Mouse (Mus musculus): Measurements from ENCODE around the gene Ubr1. TPM values are rescaled to one million over a fixed set of nuclear protein-coding genes. Genes with fewer than 3 reads are reported as not detected.

Ubr1 gene
- polyA plus RNA-seq, 1 experiment from 2014 or later = 23.4 TPM

GRCm38 (mm10) chr2:120835167-120835566 lies 135.3 kb downstream of the Ubr1 start:
- ATAC-seq (replicated peaks; ENCODE audit: low FRiP score) (no peak), DNase-seq (ENCODE audit: low spot score) (no peak)
- H3K9ac ChIP-seq (ENCODE audit: low read depth, low read length) = no peak overlapping the region
- H3K4me1 ChIP-seq (replicated peaks; ENCODE audit: control insufficient read depth, insufficient read depth, low read length) = no peaks in the 10 kb centered on the region
- H3K9me3 ChIP-seq (ENCODE audit: control insufficient read depth, low read length) = no peaks in the 10 kb centered on the region
- no peak overlapping the region for H3K27ac ChIP-seq (ENCODE audit: low read depth, low read length)
- no peaks in the 10 kb centered on the region for H3K27me3 ChIP-seq (replicated peaks; ENCODE audit: control insufficient read depth, insufficient read depth, low read length)
- 90% methylated on average over 4 of the region's 4 CpGs for WGBS
- H3K36me3 ChIP-seq (ENCODE audit: control insufficient read depth, insufficient read depth, low read length) = no peaks in the 10 kb centered on the region
- H3K4me3 ChIP-seq (ENCODE audit: low read depth, low read length) = no peak overlapping the region
- H3K4me2 ChIP-seq = no peak overlapping the region

GRCm38 (mm10) chr2:120826936-120827638 lies 143.4 kb downstream of the Ubr1 start:
- 62% methylated on average over 1 of the region's 1 CpGs for WGBS
- H3K9me3 ChIP-seq (ENCODE audit: control insufficient read depth, low read length) = no peaks in the 10 kb centered on the region
- ATAC-seq (replicated peaks; ENCODE audit: low FRiP score) (no peak), DNase-seq (ENCODE audit: low spot score) (no peak)
- H3K36me3 ChIP-seq (ENCODE audit: control insufficient read depth, insufficient read depth, low read length) = no peaks in the 10 kb centered on the region
- H3K27ac ChIP-seq (ENCODE audit: low read depth, low read length) = no peak overlapping the region
- no peak overlapping the region for H3K9ac ChIP-seq (ENCODE audit: low read depth, low read length)
- H3K27me3 ChIP-seq (replicated peaks; ENCODE audit: control insufficient read depth, insufficient read depth, low read length) = no peaks in the 10 kb centered on the region
- H3K4me3 ChIP-seq (ENCODE audit: low read depth, low read length) = no peak overlapping the region
- no peak overlapping the region for H3K4me2 ChIP-seq
- H3K4me1 ChIP-seq (replicated peaks; ENCODE audit: control insufficient read depth, insufficient read depth, low read length) = no peaks in the 10 kb centered on the region

Small RNA genes lying within 50 kb of the gene (microRNA-seq; reads per million reads assigned to microRNA genes)
- not detected for gene Gm44325 (ENCODE audit: borderline number of aligned reads)

Other genes with a start within 250 kb of the Ubr1 start
- 9.3 and 9.9 TPM in 2 replicates for gene Cdan1, start 120.6 kb downstream of the Ubr1 start, polyA plus RNA-seq (2014; fragmentation: Nextera tagmentation; extraction: Ambion mirVana)
- gene Ttbk2, start 120.1 kb downstream of the Ubr1 start, polyA plus RNA-seq (2014; fragmentation: Nextera tagmentation; extraction: Ambion mirVana) = 2.5 and 2.9 TPM in 2 replicates
- 3.0 and 3.7 TPM in 2 replicates for gene Tmem62, start 6.3 kb upstream of the Ubr1 start, polyA plus RNA-seq (2014; fragmentation: Nextera tagmentation; extraction: Ambion mirVana)
- 42.6 and 45.0 TPM in 2 replicates for gene Ccndbp1, start 37.7 kb upstream of the Ubr1 start, polyA plus RNA-seq (2014; fragmentation: Nextera tagmentation; extraction: Ambion mirVana)
- 61.3 and 70.2 TPM in 2 replicates for gene Epb42, start 66.4 kb upstream of the Ubr1 start, polyA plus RNA-seq (2014; fragmentation: Nextera tagmentation; extraction: Ambion mirVana)
- gene Tgm5, start 115.1 kb upstream of the Ubr1 start, polyA plus RNA-seq (2014; fragmentation: Nextera tagmentation; extraction: Ambion mirVana) = 0.16 and 0.38 TPM in 2 replicates
- not detected in 2 replicates for gene Tgm7, start 139.1 kb upstream of the Ubr1 start, polyA plus RNA-seq (2014; fragmentation: Nextera tagmentation; extraction: Ambion mirVana)
- 17.8 and 18.5 TPM in 2 replicates for gene Adal, start 169.7 kb upstream of the Ubr1 start, polyA plus RNA-seq (2014; fragmentation: Nextera tagmentation; extraction: Ambion mirVana)
- 16.8 and 17.1 TPM in 2 replicates for gene Lcmt2, start 169.9 kb upstream of the Ubr1 start, polyA plus RNA-seq (2014; fragmentation: Nextera tagmentation; extraction: Ambion mirVana)
- 50.4 and 51.0 TPM in 2 replicates for gene Tubgcp4, start 199.9 kb upstream of the Ubr1 start, polyA plus RNA-seq (2014; fragmentation: Nextera tagmentation; extraction: Ambion mirVana)
- gene Zscan29, start 200.4 kb upstream of the Ubr1 start, polyA plus RNA-seq (2014; fragmentation: Nextera tagmentation; extraction: Ambion mirVana) = 7.6 and 8.8 TPM in 2 replicates